Mouse (Mus musculus) limb, embryonic 14.5 days (tissue): ENCODE measurements around the gene Arsa. TPM values are rescaled to one million over a fixed set of nuclear protein-coding genes. Genes with fewer than 3 reads are reported as not detected.

Experiments used
- ATAC-seq: fragments of 200-750 bp; cut with Nextera tagmentation; 2 replicates; pipeline ENCODE4 v1.8.0; 2017; ENCODE audit warnings: low read depth, moderate number of reproducible peaks, moderate TSS enrichment; ENCODE audit not compliant: low FRiP score
- DNase-seq: peaks from one replicate; pipeline ENCODE4 v3.0.0-alpha.2; 2015; ENCODE audit warnings: low spot score
- H3K27ac ChIP-seq: fragments of 300-500 bp; sonication (generic); replicated peaks from 2 replicates; pipeline ENCODE4 v1.5.1; 2014; ENCODE audit warnings: low read depth, mild to moderate bottlenecking, low read length, moderate library complexity, mixed read lengths
- H3K27me3 ChIP-seq: fragments of 300-500 bp; sonication (generic); 2 replicates; pipeline ENCODE4 v1.6.1; 2014; ENCODE audit warnings: low read length, mixed read lengths; ENCODE audit not compliant: control insufficient read depth, insufficient read depth
- H3K36me3 ChIP-seq: fragments of 300-500 bp; sonication (generic); 2 replicates; pipeline ENCODE4 v1.6.1; 2014; ENCODE audit warnings: mild to moderate bottlenecking, low read length, moderate library complexity, mixed read lengths; ENCODE audit not compliant: control insufficient read depth, insufficient read depth
- H3K4me1 ChIP-seq: fragments of 300-500 bp; sonication (generic); 2 replicates; pipeline ENCODE4 v1.6.1; 2014; ENCODE audit warnings: antibody characterized with exemption, low read length, mixed read lengths; ENCODE audit not compliant: control insufficient read depth, insufficient read depth
- H3K4me2 ChIP-seq: fragments of 300-500 bp; sonication (generic); replicated peaks from 2 replicates; pipeline ENCODE4 v1.6.1; 2014; ENCODE audit warnings: low read depth, mild to moderate bottlenecking, low read length, moderate library complexity; ENCODE audit not compliant: severe bottlenecking
- H3K4me3 ChIP-seq: fragments of 300-500 bp; sonication (generic); replicated peaks from 2 replicates; pipeline ENCODE4 v1.5.1; 2014; ENCODE audit warnings: low read length
- H3K9ac ChIP-seq: fragments of 300-500 bp; sonication (generic); 2 replicates; pipeline ENCODE4 v1.6.1; 2014; ENCODE audit warnings: mild to moderate bottlenecking, low read depth, low read length, moderate library complexity; ENCODE audit not compliant: severe bottlenecking
- H3K9me3 ChIP-seq: fragments of 300-500 bp; sonication (generic); 2 replicates; pipeline ENCODE4 v1.6.1; 2016; ENCODE audit warnings: low read length; ENCODE audit not compliant: control insufficient read depth
- POLR2A ChIP-seq: fragments of 200-500 bp; IDR thresholded peaks from 2 replicates; pipeline ENCODE4 v1.8.0; 2012; ENCODE audit warnings: inconsistent platforms, mild to moderate bottlenecking, moderate library complexity, borderline replicate concordance; ENCODE audit not compliant: insufficient read depth, insufficient read length; ENCODE audit errors: extremely low read depth
- WGBS: fragments of 180-500 bp; shearing (Covaris S2); extraction: QIAGEN DNeasy Blood & Tissue Kit; methylation state at CpG from one replicate; pipeline ENCODE4 v1.1.7; 2014; 5-methylcytosine and 5-hydroxymethylcytosine counted together
- polyA plus RNA-seq, 2 experiments: library from polyadenylated mRNA; depleted of rRNA in 1 of 2; stranded (reverse) in 1 of 2; unstranded in 1 of 2; fragments of >200 nt; fragmentation: Nextera tagmentation in 1 of 2; extraction: Ambion mirVana in 1 of 2; gene quantifications; 2 replicates each; pipeline versions ENCODE4 v1.2.1 to v1.2.3; 2012 to 2014

Arsa gene
- polyA plus RNA-seq, 2 experiments = 18.3 to 30.7 TPM

DNA sequence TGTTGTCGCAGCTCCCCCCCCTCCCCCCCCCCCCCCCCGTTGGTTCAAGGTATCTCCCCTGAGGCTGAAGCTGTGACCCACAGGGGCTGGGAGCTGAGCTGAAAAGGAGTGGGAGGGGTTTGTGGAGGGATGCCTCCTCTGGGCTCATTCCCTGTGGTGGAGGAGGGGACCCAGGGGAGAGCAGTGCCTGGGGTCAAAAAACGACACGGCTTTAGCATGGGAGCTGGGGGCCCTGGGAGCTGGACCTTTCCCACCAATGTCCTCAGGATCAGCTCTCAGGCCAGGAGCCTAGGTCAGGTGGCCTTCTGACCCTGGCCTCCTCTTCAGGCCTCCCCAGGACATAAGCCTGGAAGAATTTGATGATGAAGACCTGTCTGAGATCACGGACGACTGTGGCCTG is 22.4 kb downstream of the Arsa start:
- H3K9ac ChIP-seq = no peak overlapping the region
- H3K27me3 ChIP-seq = peaks cover 12% of the 10 kb centered on the region
- ATAC-seq = no peak

GRCm38 (mm10) chr15:89453865-89454478 is 23.3 kb downstream of the Arsa start, which contains the start of gene Mapk8ip2:
Gene Mapk8ip2 (plus strand): TSS chr15:89453913.
- no peak within 1 kb of the TSS for H3K9ac ChIP-seq

More for the DNA sequence above, 22.4 kb downstream of the Arsa start:
- 25% methylated on average over 5 of the region's 6 CpGs for WGBS
- Histone ChIP-seq H3K27ac (no peak overlapping the region), H3K4me3 (peak overlapping the region; percentile 47; the same call in 1 of the 2 replicates), H3K4me2 (no peak overlapping the region), H3K36me3 (no peaks in the 10 kb centered on the region), H3K4me1 (peaks cover 4% of the 10 kb centered on the region; the same call in 1 of the 2 replicates), H3K9me3 (no peaks in the 10 kb centered on the region)
- DNase-seq = no peak
- no peak for TF ChIP-seq POLR2A

DNA sequence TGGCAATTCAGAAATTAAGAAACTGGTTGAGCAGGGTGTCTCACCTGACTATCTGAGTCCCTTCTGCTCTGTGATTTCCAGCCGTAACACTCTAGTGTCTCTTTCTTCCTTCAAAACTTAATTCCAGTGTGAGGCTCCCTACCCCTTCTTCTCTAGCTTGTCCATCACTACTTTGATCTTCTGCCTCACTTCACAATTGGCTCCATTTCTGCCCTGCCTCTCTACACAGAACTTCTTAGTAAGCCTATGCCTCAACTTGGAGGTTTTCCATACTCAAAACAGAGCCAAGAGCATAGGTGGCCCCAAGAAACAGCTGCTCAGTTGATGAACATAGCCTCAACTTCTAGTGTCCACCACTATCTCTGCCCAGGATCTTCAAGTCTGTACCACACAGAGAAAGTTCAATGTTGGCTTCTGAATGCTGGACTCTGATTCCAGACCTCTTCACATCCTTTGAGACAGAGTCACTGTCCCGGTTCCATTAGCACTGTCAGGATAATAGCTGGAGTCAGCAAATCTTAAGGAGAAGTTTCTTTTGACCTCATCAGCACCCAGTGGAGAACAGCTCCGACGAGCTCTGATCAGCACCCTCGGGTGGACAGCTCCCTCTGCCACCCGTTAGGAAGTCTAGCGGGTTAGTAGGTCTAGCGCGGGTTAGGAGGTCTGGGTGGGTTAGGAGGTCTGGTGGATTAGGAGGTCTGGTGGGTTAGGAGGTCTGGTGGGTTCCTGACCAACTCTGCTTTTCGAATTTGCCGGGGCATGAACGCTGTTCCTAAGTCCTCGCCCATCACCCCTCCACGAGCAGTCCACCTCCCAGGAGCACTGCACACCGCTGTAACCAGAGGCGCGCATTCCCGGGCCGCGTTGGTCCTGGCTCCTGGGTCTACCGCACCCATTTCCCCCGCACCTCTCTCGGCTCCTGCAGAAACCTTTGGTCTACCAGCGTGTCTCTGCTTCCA is 24.0 kb downstream of the Arsa start:
- peaks cover 12% of the 10 kb centered on the region for H3K27me3 ChIP-seq
- peaks cover 4% of the 10 kb centered on the region; the same call in 1 of the 2 replicates for H3K4me1 ChIP-seq
- DNase-seq (peak; percentile 82), ATAC-seq (no peak; the same call in 1 of the 2 replicates)
- H3K27ac ChIP-seq = no peak overlapping the region
- 5% methylated on average over 23 of the region's 24 CpGs for WGBS
- no peak for TF ChIP-seq POLR2A
- no peaks in the 10 kb centered on the region for H3K36me3 ChIP-seq
- peak overlapping the region; percentile 79 for H3K4me2 ChIP-seq
- no peaks in the 10 kb centered on the region for H3K9me3 ChIP-seq
- H3K9ac ChIP-seq = no peak overlapping the region
- H3K4me3 ChIP-seq = peak overlapping the region; percentile 47

More at GRCm38 (mm10) chr15:89453865-89454478, 23.3 kb downstream of the Arsa start, which contains the start of gene Mapk8ip2:
- TF ChIP-seq POLR2A = no peak
- H3K36me3 ChIP-seq = no peaks in the 10 kb centered on the region
- H3K4me1 ChIP-seq = peaks cover 4% of the 10 kb centered on the region; the same call in 1 of the 2 replicates
- ATAC-seq (no peak; the same call in 1 of the 2 replicates), DNase-seq (no peak)
- no peak within 1 kb of the TSS for H3K27ac ChIP-seq
- peak within 1 kb of the TSS; percentile 47 for H3K4me3 ChIP-seq
- no peaks in the 10 kb centered on the region for H3K9me3 ChIP-seq
- 0% methylated on average over 33 of the region's 53 CpGs for WGBS
- H3K27me3 ChIP-seq = peaks cover 12% of the 10 kb centered on the region
- H3K4me2 ChIP-seq = peak within 1 kb of the TSS; percentile 79

GRCm38 (mm10) chr15:89442486-89443070 is 34.6 kb downstream of the Arsa start:
- H3K27me3 ChIP-seq = no peaks in the 10 kb centered on the region
- H3K4me1 ChIP-seq = no peaks in the 10 kb centered on the region
- no peak overlapping the region for H3K4me2 ChIP-seq
- H3K9me3 ChIP-seq = no peaks in the 10 kb centered on the region
- DNase-seq (no peak), ATAC-seq (no peak)
- WGBS = 36% methylated on average over 8 of the region's 8 CpGs
- no peak overlapping the region for H3K27ac ChIP-seq
- H3K4me3 ChIP-seq = no peak overlapping the region
- no peaks in the 10 kb centered on the region for H3K36me3 ChIP-seq
- H3K9ac ChIP-seq = no peak overlapping the region
- no peak for TF ChIP-seq POLR2A

GRCm38 (mm10) chr15:89435878-89436277 is 41.3 kb downstream of the Arsa start:
- Histone ChIP-seq H3K9ac (no peak overlapping the region), H3K36me3 (no peaks in the 10 kb centered on the region)
- WGBS = 82% methylated on average over 5 of the region's 5 CpGs

More at GRCm38 (mm10) chr15:89435878-89436277, 41.3 kb downstream of the Arsa start:
- Histone ChIP-seq H3K9me3 (no peaks in the 10 kb centered on the region), H3K4me1 (no peaks in the 10 kb centered on the region), H3K4me2 (no peak overlapping the region), H3K4me3 (no peak overlapping the region), H3K27me3 (no peaks in the 10 kb centered on the region), H3K27ac (no peak overlapping the region)
- TF ChIP-seq POLR2A = no peak
- ATAC-seq = no peak
- no peak for DNase-seq
